Mouse (Mus musculus): ENCODE results near the gene Tac2. TPM values are rescaled to one million over a fixed set of nuclear protein-coding genes. Genes with fewer than 3 reads are reported as not detected.
"Not testable (repeated sequence)": the region's sequence is repeated elsewhere in the genome, so short reads cannot be mapped to it uniquely, and the experiment has no call there.

Gene Tac2
- total and polyA plus RNA-seq, 3 experiments: not detected

DNA sequence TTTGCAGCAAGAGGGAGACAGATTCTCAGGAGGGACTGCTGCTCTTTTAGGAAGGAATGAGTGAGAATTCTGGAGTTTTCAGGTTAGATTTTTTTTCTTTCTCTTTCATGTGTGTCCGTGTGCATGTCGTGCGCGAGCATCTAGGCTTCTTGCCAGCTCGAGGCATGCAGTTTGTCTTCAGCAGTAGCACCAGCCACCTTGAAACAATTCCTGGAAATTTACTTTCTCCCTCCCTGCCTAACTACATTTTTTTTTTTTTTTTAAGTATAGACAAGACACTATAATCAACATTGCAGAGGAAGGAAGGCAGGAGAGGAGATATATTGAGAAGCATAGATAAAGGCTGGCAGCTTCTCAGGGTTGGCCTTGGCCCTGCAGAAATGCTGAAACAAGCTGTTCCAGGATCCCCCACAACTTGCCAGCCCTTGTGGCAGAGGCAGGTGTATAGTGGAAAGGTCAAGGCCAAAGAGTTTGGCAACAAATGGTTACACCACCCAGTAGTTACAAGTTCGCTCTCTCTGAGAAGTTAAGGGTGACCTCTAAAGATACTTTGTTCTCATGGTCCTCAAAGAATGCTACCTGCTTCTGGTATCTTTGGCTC is 30.4 kb downstream of the Tac2 start:
- Histone ChIP-seq H3K79me2 (replicated peaks; ENCODE audit: control insufficient read depth, insufficient read depth, low read length) (no peaks in the 10 kb centered on the region), H3K4me1 (ENCODE audit: control insufficient read depth, insufficient read depth, low read length) (peaks cover 9% of the 10 kb centered on the region), H3K27me3 (ENCODE audit: control insufficient read depth, insufficient read depth, low read length) (no peaks in the 10 kb centered on the region), H3K36me3 (ENCODE audit: control insufficient read depth, insufficient read depth, low read length) (peaks cover 2% of the 10 kb centered on the region; the same call in 1 of the 2 replicates), H3K4me3 (no peak overlapping the region), H3K27ac (peak overlapping the region; percentile 74), H3K9ac (ENCODE audit: low read depth, low read length) (no peak overlapping the region)
- TF ChIP-seq POLR2A (IDR thresholded peaks at IDR 0.05; ENCODE audit: insufficient read depth, low read depth, low read length) (no peak), CTCF (IDR thresholded peaks at IDR 0.05) (no peak), EP300 (IDR thresholded peaks at IDR 0.05; ENCODE audit: insufficient read depth, low read depth, low read length) (0 out of 2 replicates have a peak, but pooled peaks have one; percentile 23)
- WGBS: 21% methylated on average over 6 of the region's 6 CpGs
- intact Hi-C loops (cut with DNase I): no loop called here
- peak; percentile 31 to 41 for DNase-seq

DNA sequence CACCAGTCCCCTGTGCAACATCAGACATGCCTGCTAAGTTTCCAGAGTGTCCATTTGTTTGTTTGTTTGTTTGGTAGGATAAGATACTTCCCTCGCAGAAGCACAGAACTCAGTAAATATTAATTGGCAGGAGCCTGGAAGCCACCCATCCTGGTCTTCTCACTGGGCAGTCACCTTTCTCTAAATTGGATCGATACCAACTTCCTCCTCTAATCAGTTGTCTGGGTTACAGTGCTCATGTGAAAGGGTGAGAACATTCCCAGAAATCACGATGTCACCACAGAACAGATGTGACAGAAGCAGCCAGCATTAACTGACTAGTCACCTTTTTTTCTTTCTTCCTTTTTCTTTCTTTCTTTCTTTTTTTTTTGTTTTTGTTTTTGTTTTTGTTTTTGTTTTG is 31.0 kb downstream of the Tac2 start:
- TF ChIP-seq EP300 (IDR thresholded peaks at IDR 0.05; ENCODE audit: insufficient read depth, low read depth, low read length) (no peak), CTCF (IDR thresholded peaks at IDR 0.05) (no peak), POLR2A (IDR thresholded peaks at IDR 0.05; ENCODE audit: insufficient read depth, low read depth, low read length) (no peak)
- Histone ChIP-seq H3K36me3 (ENCODE audit: control insufficient read depth, insufficient read depth, low read length) (peaks cover 2% of the 10 kb centered on the region; the same call in 1 of the 2 replicates), H3K79me2 (replicated peaks; ENCODE audit: control insufficient read depth, insufficient read depth, low read length) (no peaks in the 10 kb centered on the region), H3K4me3 (no peak overlapping the region), H3K4me1 (ENCODE audit: control insufficient read depth, insufficient read depth, low read length) (peaks cover 9% of the 10 kb centered on the region), H3K27ac (peak overlapping the region; percentile 74), H3K9ac (ENCODE audit: low read depth, low read length) (no peak overlapping the region), H3K27me3 (ENCODE audit: control insufficient read depth, insufficient read depth, low read length) (no peaks in the 10 kb centered on the region)
- WGBS: 17% methylated on average over 3 of the region's 3 CpGs
- intact Hi-C loops (cut with DNase I): no loop called here
- DNase-seq: no peak

DNA sequence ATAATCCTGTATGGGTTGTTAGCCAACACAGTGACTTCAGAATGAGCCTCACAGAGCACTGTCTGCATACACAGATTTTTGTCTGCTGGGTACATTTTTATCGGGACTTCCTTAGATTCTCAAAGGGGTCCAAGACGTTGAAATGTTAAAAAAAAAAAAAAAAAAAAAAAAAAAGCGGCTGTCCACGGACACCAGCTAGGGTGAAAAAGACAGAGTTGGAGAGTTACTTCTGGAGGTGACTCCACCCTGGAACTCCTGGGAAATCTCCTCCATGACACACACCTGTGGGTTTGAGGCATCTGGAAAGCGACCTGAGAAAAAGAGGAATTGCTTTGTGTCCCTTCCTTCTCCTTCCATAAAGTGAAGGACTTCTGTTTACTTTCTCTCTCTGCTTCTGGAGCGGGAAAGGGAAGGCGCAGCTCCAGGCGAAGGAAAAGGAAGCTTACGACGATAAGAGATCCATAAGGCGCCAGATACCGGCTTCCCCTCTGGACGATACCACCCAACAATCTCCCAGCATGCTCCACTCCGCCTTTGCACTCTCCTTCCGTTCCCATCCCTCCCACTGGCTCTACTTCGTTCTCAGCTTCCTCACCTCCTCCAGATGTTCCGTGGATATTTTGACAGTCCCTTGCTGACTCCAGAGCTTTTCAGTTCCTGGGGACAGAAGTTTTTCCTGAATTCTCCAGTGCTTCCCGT is 31.6 kb downstream of the Tac2 start:
- H3K9ac ChIP-seq (ENCODE audit: low read depth, low read length): no peak overlapping the region
- H3K36me3 ChIP-seq (ENCODE audit: control insufficient read depth, insufficient read depth, low read length): peaks cover 2% of the 10 kb centered on the region; the same call in 1 of the 2 replicates
- intact Hi-C loops (cut with DNase I): no loop called here
- 20% methylated on average over 18 of the region's 18 CpGs for WGBS
- H3K27me3 ChIP-seq (ENCODE audit: control insufficient read depth, insufficient read depth, low read length): no peaks in the 10 kb centered on the region
- TF ChIP-seq POLR2A (IDR thresholded peaks at IDR 0.05; ENCODE audit: insufficient read depth, low read depth, low read length) (peak; percentile 67; the same call in 1 of the 2 replicates), CTCF (IDR thresholded peaks at IDR 0.05) (no peak), EP300 (IDR thresholded peaks at IDR 0.05; ENCODE audit: insufficient read depth, low read depth, low read length) (peak; percentile 64; the same call in 1 of the 2 replicates)
- H3K4me3 ChIP-seq: peak overlapping the region; percentile 27
- peak overlapping the region; percentile 74 for H3K27ac ChIP-seq
- DNase-seq: peak; percentile 58 to 64
- peaks cover 9% of the 10 kb centered on the region for H3K4me1 ChIP-seq (ENCODE audit: control insufficient read depth, insufficient read depth, low read length)
- H3K79me2 ChIP-seq (replicated peaks; ENCODE audit: control insufficient read depth, insufficient read depth, low read length): no peaks in the 10 kb centered on the region

DNA sequence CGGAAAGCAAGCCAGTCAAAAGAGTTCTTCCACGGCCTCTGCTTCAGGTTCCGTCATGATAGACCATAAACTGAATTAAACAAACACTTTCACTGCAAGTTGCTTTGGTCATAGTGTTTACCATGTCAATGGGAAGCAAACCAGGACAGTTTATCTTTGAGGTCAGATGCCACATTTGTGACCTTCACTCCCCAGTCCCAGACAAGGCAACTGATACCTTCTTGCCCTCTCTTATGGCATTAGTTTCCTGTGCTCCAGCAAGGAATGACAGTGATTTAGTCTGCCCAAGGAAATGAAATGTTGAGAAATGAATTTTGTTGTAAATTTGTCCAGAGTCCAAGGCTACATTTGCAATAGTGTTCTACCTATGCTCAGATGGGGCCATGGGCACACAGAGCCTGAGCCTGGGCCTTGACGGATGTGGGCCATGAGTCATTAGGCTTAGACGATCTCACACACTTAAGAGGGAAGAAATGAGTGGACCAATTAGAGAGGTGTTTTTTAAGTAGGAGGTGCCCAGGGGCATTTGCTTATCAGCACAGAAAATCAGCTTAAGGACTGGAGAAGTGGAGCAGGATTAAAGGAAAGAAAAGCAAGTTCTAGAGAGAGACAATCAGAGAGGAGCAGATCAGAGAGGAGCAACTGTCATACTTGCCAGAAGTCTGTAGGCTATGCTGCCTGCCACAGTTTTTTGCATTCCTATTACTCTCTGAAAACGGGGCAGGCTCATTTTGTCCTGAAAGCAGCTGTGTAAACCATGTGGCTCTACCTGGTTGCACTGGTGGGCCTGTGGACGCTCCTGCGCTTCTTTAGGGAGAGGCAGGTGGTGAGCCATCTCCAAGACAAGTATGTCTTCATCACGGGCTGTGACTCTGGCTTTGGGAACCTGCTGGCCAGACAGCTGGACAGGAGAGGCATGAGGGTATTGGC is 35.2 kb downstream of the Tac2 start, which contains the start of the genes Rdh1 and Rdh16f1:
Gene Rdh1 (plus strand): TSS at position 541 of the 930 bp plus-strand sequence.
Gene Rdh16f1 (plus strand): TSS at position 607 of the 930 bp plus-strand sequence.
- peak in 1 of 2 experiments; percentile 4 for DNase-seq
- Histone ChIP-seq H3K79me2 (replicated peaks; ENCODE audit: control insufficient read depth, insufficient read depth, low read length) (no peaks in the 10 kb centered on the region), H3K27me3 (ENCODE audit: control insufficient read depth, insufficient read depth, low read length) (no peaks in the 10 kb centered on the region), H3K27ac (no peak within 1 kb of the TSS), H3K4me3 (no peak within 1 kb of the TSS), H3K9ac (ENCODE audit: low read depth, low read length) (no peak within 1 kb of the TSS), H3K4me1 (ENCODE audit: control insufficient read depth, insufficient read depth, low read length) (peaks cover 7% of the 10 kb centered on the region), H3K36me3 (ENCODE audit: control insufficient read depth, insufficient read depth, low read length) (peaks cover 2% of the 10 kb centered on the region; the same call in 1 of the 2 replicates)
- intact Hi-C loops (cut with DNase I): no loop called here
- no peak for TF ChIP-seq EP300 (IDR thresholded peaks at IDR 0.05; ENCODE audit: insufficient read depth, low read depth, low read length)
- TF ChIP-seq CTCF (IDR thresholded peaks at IDR 0.05): no peak
- TF ChIP-seq POLR2A (IDR thresholded peaks at IDR 0.05; ENCODE audit: insufficient read depth, low read depth, low read length): no peak
- 68% methylated on average over 9 of the region's 9 CpGs for WGBS

DNA sequence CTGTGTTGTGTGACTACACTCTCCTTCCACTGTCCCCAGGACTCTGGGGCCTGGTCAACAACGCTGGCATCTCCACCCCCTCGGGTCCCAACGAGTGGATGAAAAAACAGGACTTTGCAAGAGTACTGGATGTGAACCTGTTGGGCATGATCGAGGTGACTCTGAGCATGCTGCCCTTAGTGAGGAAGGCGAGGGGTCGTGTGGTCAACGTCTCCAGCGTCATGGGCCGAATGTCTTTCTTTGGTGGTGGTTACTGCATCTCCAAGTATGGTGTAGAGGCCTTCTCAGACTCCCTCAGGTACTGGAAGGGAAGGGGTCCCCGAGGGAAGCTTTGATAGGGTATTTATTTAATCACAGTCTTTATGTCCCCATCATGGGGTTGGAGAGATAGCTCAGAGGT is 38.6 kb downstream of the Tac2 start:
- intact Hi-C loops (cut with DNase I); H3K27me3 ChIP-seq (ENCODE audit: control insufficient read depth, insufficient read depth, low read length): not testable (repeated sequence)

More for the DNA sequence above, 38.6 kb downstream of the Tac2 start:
- not testable (repeated sequence) for H3K27ac ChIP-seq; H3K79me2 ChIP-seq (replicated peaks; ENCODE audit: control insufficient read depth, insufficient read depth, low read length); H3K4me1 ChIP-seq (ENCODE audit: control insufficient read depth, insufficient read depth, low read length); H3K9ac ChIP-seq (ENCODE audit: low read depth, low read length); H3K4me3 ChIP-seq; H3K36me3 ChIP-seq (ENCODE audit: control insufficient read depth, insufficient read depth, low read length)
- WGBS: 86% methylated on average over 10 of the region's 10 CpGs
- DNase-seq: peak in 1 of 2 experiments; percentile 5
